Mouse (Mus musculus) liver, postnatal 0 days (tissue): Measurements from ENCODE around the gene Ssna1.

ENCODE experiments used
- CTCF ChIP-seq: sonication (generic); IDR thresholded peaks from 2 replicates; pipeline ENCODE4 v1.5.1; 2016; ENCODE audit warnings: antibody characterized with exemption, low read depth
- EP300 ChIP-seq: IDR thresholded peaks from 2 replicates; pipeline ENCODE4 v1.6.1; 2016; ENCODE audit warnings: antibody characterized with exemption, low read depth, mild to moderate bottlenecking

DNA sequence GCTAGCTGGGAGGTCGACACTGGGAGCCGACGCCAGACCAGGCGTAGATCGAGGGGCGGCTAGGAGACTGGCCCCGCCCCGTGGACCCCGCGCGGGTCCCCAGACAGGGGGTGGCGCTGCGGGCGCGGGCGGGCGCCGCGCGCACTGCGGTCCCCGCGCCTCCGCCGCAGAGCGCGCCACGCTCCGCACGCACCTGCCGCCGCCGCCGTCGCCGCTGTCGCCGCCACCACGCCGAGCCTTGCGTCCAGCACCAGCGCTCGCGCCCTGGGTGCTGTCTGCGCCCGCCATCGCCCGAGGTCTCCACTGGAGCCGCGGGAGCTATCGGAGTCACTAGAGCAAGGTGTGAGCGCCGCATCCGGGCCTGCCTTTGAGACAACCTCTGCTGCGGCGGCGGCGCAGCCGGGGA lies 30.1 kb downstream of the Ssna1 start, which contains the start of the genes Rnf208 and Cysrt1:
- no peak for TF ChIP-seq CTCF
- TF ChIP-seq EP300: no peak
